Mouse (Mus musculus) MEL (cell line): ENCODE data around the gene Clmp. TPM values are rescaled to one million over a fixed set of nuclear protein-coding genes. Genes with fewer than 3 reads are reported as not detected.

Source experiments
- DNase-seq: peaks from one replicate; pipeline ENCODE4 v3.0.0; 2011; ENCODE audit warnings: low read depth, low spot score
- H3K27ac ChIP-seq: 2 replicates; pipeline ENCODE4 v1.5.1; 2012; ENCODE audit warnings: low read depth, mild to moderate bottlenecking, control low read depth, low read length, moderate library complexity; ENCODE audit not compliant: control insufficient read depth
- H3K27me3 ChIP-seq, 2 experiments: fragments of 150-350 bp in 1 of 2; sonication (generic) in 1 of 2; 2 replicates each; pipeline ENCODE4 v1.6.1; 2012; ENCODE audit warnings: low read length in 2 of 2, mild to moderate bottlenecking in 2 of 2, improper control_type of control experiment in 1 of 2, moderate library complexity in 1 of 2; ENCODE audit not compliant: insufficient read depth in 2 of 2, control insufficient read depth in 1 of 2
- H3K36me3 ChIP-seq, 2 experiments: 2 replicates each; pipeline ENCODE4 v1.6.1; 2012 to 2014; ENCODE audit warnings: low read length in 2 of 2, improper control_type of control experiment in 1 of 2, inconsistent platforms in 1 of 2, mild to moderate bottlenecking in 1 of 2; ENCODE audit not compliant: insufficient read depth in 2 of 2, control insufficient read depth in 1 of 2
- H3K4me1 ChIP-seq, 2 experiments: fragments of 150-350 bp in 1 of 2; sonication (generic) in 1 of 2; 2 replicates each; pipeline ENCODE4 v1.6.1; 2012; ENCODE audit warnings: low read length in 2 of 2, improper control_type of control experiment in 1 of 2, mild to moderate bottlenecking in 1 of 2; ENCODE audit not compliant: insufficient read depth in 2 of 2, control insufficient read depth in 1 of 2
- H3K4me3 ChIP-seq, 2 experiments: fragments of 150-350 bp in 1 of 2; sonication (generic) in 1 of 2; 2 replicates each; pipeline ENCODE4 v1.5.1; 2012; ENCODE audit warnings: low read depth in 2 of 2, low read length in 2 of 2, mild to moderate bottlenecking in 2 of 2, moderate library complexity in 2 of 2, control low read depth in 1 of 2, improper control_type of control experiment in 1 of 2; ENCODE audit not compliant: control insufficient read depth in 1 of 2, insufficient read depth in 1 of 2
- H3K79me2 ChIP-seq: 2 replicates; pipeline ENCODE4 v1.6.1; 2012; ENCODE audit warnings: mild to moderate bottlenecking, low read length, moderate library complexity; ENCODE audit not compliant: control insufficient read depth, poor library complexity, insufficient read depth
- H3K9ac ChIP-seq: 2 replicates; pipeline ENCODE4 v1.6.1; 2012; ENCODE audit warnings: low read depth, mild to moderate bottlenecking, control low read depth, low read length, moderate library complexity; ENCODE audit not compliant: control insufficient read depth, poor library complexity, severe bottlenecking
- H3K9me3 ChIP-seq: fragments of 150-350 bp; sonication (generic); replicated peaks from 2 replicates; pipeline ENCODE4 v1.6.1; 2012; ENCODE audit warnings: mild to moderate bottlenecking, low read length, improper control_type of control experiment, moderate library complexity; ENCODE audit not compliant: insufficient read depth
- BHLHE40 ChIP-seq: IDR thresholded peaks from 2 replicates; pipeline ENCODE4 v1.6.1; 2012; ENCODE audit warnings: low read depth, mild to moderate bottlenecking, inconsistent platforms, low read length, improper control_type of control experiment, borderline replicate concordance
- CTCF ChIP-seq, 3 experiments: IDR thresholded peaks in 2 of 3; conservative IDR thresholded peaks in 1 of 3; 2 replicates each; pipeline ENCODE4 v1.5.1; 2011 to 2012; ENCODE audit warnings: low read length in 3 of 3, low read depth in 2 of 3, mild to moderate bottlenecking in 2 of 3, improper control_type of control experiment in 1 of 3, inconsistent platforms in 1 of 3, mixed read lengths in 1 of 3, moderate library complexity in 1 of 3; ENCODE audit not compliant: control insufficient read depth in 1 of 3, insufficient read depth in 1 of 3, poor library complexity in 1 of 3, severe bottlenecking in 1 of 3
- E2F4 ChIP-seq: IDR thresholded peaks from 2 replicates; pipeline ENCODE4 v1.6.1; 2011; ENCODE audit warnings: low read depth, low read length, improper control_type of control experiment, borderline replicate concordance
- ELF1 ChIP-seq: IDR thresholded peaks from 2 replicates; pipeline ENCODE4 v1.6.1; 2014; ENCODE audit warnings: low read depth, mild to moderate bottlenecking, inconsistent platforms, low read length, improper control_type of control experiment, moderate library complexity
- EP300 ChIP-seq, 2 experiments: IDR thresholded peaks; 2 replicates each; pipeline ENCODE4 v1.6.1; 2011; ENCODE audit warnings: improper control_type of control experiment in 2 of 2, low read length in 2 of 2, low read depth in 1 of 2, mild to moderate bottlenecking in 1 of 2
- GABPA ChIP-seq: IDR thresholded peaks from 2 replicates; pipeline ENCODE4 v1.6.1; 2012; ENCODE audit warnings: low read depth, mild to moderate bottlenecking, inconsistent platforms, low read length, improper control_type of control experiment, moderate library complexity
- HCFC1 ChIP-seq: IDR thresholded peaks from 2 replicates; pipeline ENCODE4 v1.6.1; 2012; ENCODE audit warnings: low read depth, mild to moderate bottlenecking, inconsistent platforms, low read length, improper control_type of control experiment, moderate library complexity
- JUND ChIP-seq: IDR thresholded peaks from 2 replicates; pipeline ENCODE4 v1.6.1; 2011; ENCODE audit warnings: low read depth, mild to moderate bottlenecking, improper control_type of control experiment, low read length
- KAT2A ChIP-seq: conservative IDR thresholded peaks from 2 replicates; pipeline ENCODE4 v1.6.1; 2012; ENCODE audit warnings: low read depth, low read length, improper control_type of control experiment, inconsistent platforms
- MAX ChIP-seq: IDR thresholded peaks from 2 replicates; pipeline ENCODE4 v1.6.1; 2011; ENCODE audit warnings: low read length, improper control_type of control experiment
- MEF2A ChIP-seq: IDR thresholded peaks from 2 replicates; pipeline ENCODE4 v1.6.1; 2014; ENCODE audit warnings: low read depth, mild to moderate bottlenecking, inconsistent platforms, low read length, improper control_type of control experiment; ENCODE audit not compliant: poor library complexity, insufficient replicate concordance, severe bottlenecking; ENCODE audit errors: extremely low read depth
- MXI1 ChIP-seq: IDR thresholded peaks from 2 replicates; pipeline ENCODE4 v1.6.1; 2011; ENCODE audit warnings: mild to moderate bottlenecking, low read depth, low read length, improper control_type of control experiment
- MYB ChIP-seq: IDR thresholded peaks from 2 replicates; pipeline ENCODE4 v1.6.1; 2011; ENCODE audit warnings: mild to moderate bottlenecking, low read depth, low read length, improper control_type of control experiment
- NELFE ChIP-seq: IDR thresholded peaks from 2 replicates; pipeline ENCODE4 v1.6.1; 2011; ENCODE audit warnings: low read depth, low read length, improper control_type of control experiment
- NRF1 ChIP-seq: IDR thresholded peaks from 2 replicates; pipeline ENCODE4 v1.6.1; 2014; ENCODE audit warnings: low read depth, mild to moderate bottlenecking, inconsistent platforms, low read length, improper control_type of control experiment, moderate library complexity; ENCODE audit not compliant: poor library complexity, insufficient read depth, severe bottlenecking
- POLR2AphosphoS5 ChIP-seq: IDR thresholded peaks from 2 replicates; pipeline ENCODE4 v1.6.1; 2012; ENCODE audit warnings: low read depth, borderline replicate concordance, mild to moderate bottlenecking, inconsistent platforms, low read length, moderate library complexity, mixed read lengths
- RAD21 ChIP-seq: IDR thresholded peaks from 2 replicates; pipeline ENCODE4 v1.6.1; 2011; ENCODE audit warnings: mild to moderate bottlenecking, low read depth, low read length, improper control_type of control experiment
- SIN3A ChIP-seq: IDR thresholded peaks from 2 replicates; pipeline ENCODE4 v1.6.1; 2012; ENCODE audit warnings: low read length, improper control_type of control experiment, inconsistent platforms
- SMC3 ChIP-seq: IDR thresholded peaks from 2 replicates; pipeline ENCODE4 v1.6.1; 2011; ENCODE audit warnings: low read depth, low read length, improper control_type of control experiment
- UBTF ChIP-seq: IDR thresholded peaks from 2 replicates; pipeline ENCODE4 v1.6.1; 2012; ENCODE audit warnings: low read depth, mild to moderate bottlenecking, inconsistent platforms, low read length, improper control_type of control experiment, moderate library complexity, borderline replicate concordance; ENCODE audit not compliant: insufficient read depth
- ZC3H11A ChIP-seq: IDR thresholded peaks from 2 replicates; pipeline ENCODE4 v1.6.1; 2012; ENCODE audit warnings: low read depth, mild to moderate bottlenecking, inconsistent platforms, low read length, improper control_type of control experiment
- ZKSCAN1 ChIP-seq: IDR thresholded peaks from 2 replicates; pipeline ENCODE4 v1.6.1; 2012; ENCODE audit warnings: low read depth, mild to moderate bottlenecking, inconsistent platforms, low read length, improper control_type of control experiment, moderate library complexity
- ZMIZ1 ChIP-seq: IDR thresholded peaks from 2 replicates; pipeline ENCODE4 v1.6.1; 2012; ENCODE audit warnings: low read depth, mild to moderate bottlenecking, inconsistent platforms, low read length, improper control_type of control experiment, moderate library complexity
- ZNF384 ChIP-seq: IDR thresholded peaks from 2 replicates; pipeline ENCODE4 v1.6.1; 2012; ENCODE audit warnings: low read depth, mild to moderate bottlenecking, inconsistent platforms, low read length, improper control_type of control experiment
- polyA plus RNA-seq, 2 experiments: library from polyadenylated mRNA; stranded (reverse) in 1 of 2; unstranded in 1 of 2; fragments of >175 nt in 1 of 2; fragments of >200 nt in 1 of 2; gene quantifications; 2 replicates each; pipeline versions ENCODE4 v1.2.1 to v1.2.4; 2012; ENCODE audit warnings: low replicate concordance in 2 of 2, low read depth in 1 of 2; ENCODE audit not compliant: insufficient read length in 2 of 2, insufficient read depth in 1 of 2, missing spikeins in 1 of 2
- total RNA-seq: library from RNA; depleted of rRNA; stranded (reverse); fragments of 300-350 nt; gene quantifications from 2 replicates; pipeline ENCODE4 v1.2.3, GENCODE M21; 2012

Clmp gene
- total and polyA plus RNA-seq, 3 experiments: not detected

DNA sequence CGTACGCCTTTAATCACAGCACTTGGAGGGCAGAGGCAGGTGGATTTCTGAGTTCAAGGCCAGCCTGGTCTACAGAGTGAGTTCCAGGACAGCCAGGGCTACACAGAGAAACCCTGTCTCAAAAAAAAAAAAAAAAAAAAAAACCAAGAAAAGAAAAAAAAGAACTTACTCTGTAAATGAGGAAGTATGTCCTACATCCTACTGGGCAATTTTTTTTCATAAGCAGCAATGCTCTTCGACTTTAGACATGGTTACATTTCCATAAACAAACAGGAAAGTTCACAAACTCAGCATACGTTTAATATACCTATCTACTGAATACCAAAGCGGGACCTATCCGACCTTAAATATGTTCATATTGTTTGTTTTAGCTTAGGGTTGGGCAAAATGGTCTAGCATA is 76.6 kb downstream of the Clmp start:
- Histone ChIP-seq H3K4me1 (no peaks in the 10 kb centered on the region; a peak in 1 of 4 replicates), H3K27ac (no peak overlapping the region), H3K79me2 (no peaks in the 10 kb centered on the region), H3K9me3 (no peaks in the 10 kb centered on the region), H3K9ac (no peak overlapping the region), H3K27me3 (no peaks in the 10 kb centered on the region), H3K4me3 (no peak overlapping the region), H3K36me3 (no peaks in the 10 kb centered on the region; a peak in 1 of 4 replicates)
- peak; percentile 50 for DNase-seq
- 0 out of 4 replicates have a peak, but pooled peaks of 1 of the 2 experiments have one; percentile 12 for TF ChIP-seq EP300 (IDR thresholded peaks at IDR 0.05; ENCODE audit: low read depth in 1 of 2, low read length in 2 of 2)
- no peak for TF ChIP-seq MYB
- TF ChIP-seq ZNF384: peak; percentile 94

- TF ChIP-seq KAT2A (no peak), ZKSCAN1 (no peak), MXI1 (no peak), MAX (no peak), ZMIZ1 (no peak)
- TF ChIP-seq, all 39 proteins: peak for 0
- no peaks in the 10 kb centered on the region for H3K79me2 ChIP-seq
- no peak overlapping the region for H3K4me3 ChIP-seq
- no peaks in the 10 kb centered on the region; a peak in 1 of 4 replicates for H3K27me3 ChIP-seq
- H3K4me1 ChIP-seq: no peaks in the 10 kb centered on the region
- no peaks in the 10 kb centered on the region for H3K9me3 ChIP-seq
- no peaks in the 10 kb centered on the region; a peak in 1 of 4 replicates for H3K36me3 ChIP-seq
- H3K9ac ChIP-seq: no peak overlapping the region
- DNase-seq: no peak
- no peak overlapping the region for H3K27ac ChIP-seq
These were observed 79.3 kb downstream of the Clmp start for GRCm38 (mm10) chr9:40764887-40765580.

GRCm38 (mm10) chr9:40765581-40765940 is 79.8 kb downstream of the Clmp start:
- Histone ChIP-seq H3K9ac (no peak overlapping the region), H3K27me3 (no peaks in the 10 kb centered on the region; a peak in 1 of 4 replicates), H3K9me3 (no peaks in the 10 kb centered on the region), H3K4me1 (no peaks in the 10 kb centered on the region), H3K36me3 (no peaks in the 10 kb centered on the region; a peak in 1 of 4 replicates), H3K4me3 (no peak overlapping the region), H3K79me2 (no peaks in the 10 kb centered on the region), H3K27ac (no peak overlapping the region)
- no peak for DNase-seq
- TF ChIP-seq POLR2AphosphoS5 (no peak), HCFC1 (no peak), UBTF (no peak), RAD21 (no peak), ZC3H11A (no peak), E2F4 (no peak), NELFE (no peak), CTCF (IDR thresholded peaks at IDR 0.05 in 2 of 3, conservative IDR thresholded peaks at IDR 0.05 in 1 of 3; ENCODE audit: control insufficient read depth in 1 of 3, insufficient read depth in 1 of 3, low read depth in 2 of 3, low read length in 3 of 3, poor library complexity in 1 of 3, severe bottlenecking in 1 of 3) (no peak), SIN3A (no peak), MEF2A (no peak), SMC3 (no peak), BHLHE40 (no peak), NRF1 (no peak), MXI1 (no peak), ELF1 (no peak), JUND (no peak), GABPA (no peak)
